Comparison of ENCODE assay signal across 10 mouse cellular contexts in genomic region chr11:32591921-32592850, GRCm38 (mm10). TPM values are rescaled to one million over a fixed set of nuclear protein-coding genes. Genes with fewer than 3 reads are reported as not detected.
DNase-seq lines count a peak whose midpoint lies in the region; ATAC-seq and TF ChIP-seq lines count a peak whose summit lies in the region.
"Had no signal": no experiment of that assay in that cellular context is flagged by ENCODE, and none has a peak within 500 bp of the region (broad histone marks: within the 10 kb centered on the region; RNA-seq: fewer than 3 reads in every experiment).

No protein-coding gene starts in this region.

- TF ChIP-seq POLR2A in lung, adult 2 months (IDR thresholded peaks at IDR 0.05; ENCODE audit: borderline replicate concordance, extremely low read depth, low read depth, low read length) = no peak

- WGBS in lung, adult 2 months = 85% methylated on average over 12 of the region's 12 CpGs

- no peaks in the 10 kb centered on the region for H3K4me1 ChIP-seq in lung, adult 2 months (ENCODE audit: control insufficient read depth, insufficient read depth, low read length)

- intact Hi-C loops in heart, postnatal 25 days (cut with DNase I) = no loop called here

- DNase-seq in embryo, embryonic 10 days (ENCODE audit: low spot score) = peak; percentile 56
- no peak for DNase-seq in embryo, embryonic 11 days
- DNase-seq in lung, adult 2 months = no peak
- DNase-seq in lung, postnatal 25 days (ENCODE audit: low spot score) = no peak
- peak; percentile 89 for DNase-seq in cerebellum, adult 11 months
- peak; percentile 27 for DNase-seq in lung, postnatal 10 days
- DNase-seq in heart, postnatal 25 days (ENCODE audit: low spot score) = no peak

- H3K4me3 ChIP-seq in lung, adult 2 months (replicated peaks; ENCODE audit: extremely low read depth, low read depth, low read length) = no peak overlapping the region
- H3K4me3 ChIP-seq: erythroblast, embryonic 14.5 days; liver, embryonic 15.5 days had no signal

- peak; percentile 51 for TF ChIP-seq CTCF in lung, adult 2 months (IDR thresholded peaks at IDR 0.05; ENCODE audit: insufficient read depth, low read length)

- ATAC-seq in erythroid progenitor cell, adult 5-6 weeks (replicated peaks; ENCODE audit: low FRiP score, poor library complexity, severe bottlenecking) = no peak

RNA-seq across cellular contexts. Expression of gene Fbxw11, which starts 50.3 kb away (rescaled TPM):
- 34.3 and 49.2 TPM in 2 replicates for polyA plus RNA-seq in lung, adult 2 months (2012; rRNA removed)
- 8.4 and 16.6 TPM in 2 replicates for total RNA-seq in erythroid progenitor cell, adult 5-6 weeks (2015; ENCODE audit: low replicate concordance)
- total RNA-seq in erythroid progenitor cell, adult 5-6 weeks (2017; ENCODE audit: low replicate concordance) = 14.9 and 30.0 TPM in 2 replicates
- 10 to 100 TPM; 50.1 to 51.0 TPM for total RNA-seq in heart, postnatal 25 days (2021)

RNA-seq across cellular contexts. Expression of gene Stk10, which starts 59.1 kb away (rescaled TPM):
- polyA plus RNA-seq in lung, adult 2 months (2012; rRNA removed) = 19.4 and 22.8 TPM in 2 replicates
- total RNA-seq in erythroid progenitor cell, adult 5-6 weeks (2015; ENCODE audit: low replicate concordance) = 14.3 and 15.1 TPM in 2 replicates
- 8.3 and 10.0 TPM in 2 replicates for total RNA-seq in erythroid progenitor cell, adult 5-6 weeks (2017; ENCODE audit: low replicate concordance)
- 10 to 100 TPM in 1 of 2 experiments, 1 to 10 TPM in 1; 9.8 to 11.0 TPM for total RNA-seq in heart, postnatal 25 days (2021)

Comparison
In these comparisons a context has a peak if more than half of its experiments do, and no peak if none do; other contexts are left out.
1. DNase-seq: peak in embryo, embryonic 10 days (single experiment), cerebellum, adult 11 months (single experiment) and lung, postnatal 10 days (single experiment); none in embryo, embryonic 11 days (single experiment), lung, adult 2 months (single experiment), lung, postnatal 25 days (single experiment) and heart, postnatal 25 days (single experiment).